Mouse (Mus musculus): Measurements from ENCODE around the gene Rptor.

- no peak for TF ChIP-seq CTCF (IDR thresholded peaks at IDR 0.05; ENCODE audit: borderline replicate concordance, extremely low read depth, insufficient read depth, insufficient read length)
- no peak for TF ChIP-seq POLR2A (IDR thresholded peaks at IDR 0.05; ENCODE audit: borderline replicate concordance, extremely low read depth, insufficient read depth, insufficient read length, poor library complexity, severe bottlenecking)
These were observed 33.7 kb downstream of the Rptor start for GRCm38 (mm10) chr11:119636371-119636883.
